Mouse (Mus musculus): ENCODE data around the gene Sema3b.

Gene Sema3b

DNA sequence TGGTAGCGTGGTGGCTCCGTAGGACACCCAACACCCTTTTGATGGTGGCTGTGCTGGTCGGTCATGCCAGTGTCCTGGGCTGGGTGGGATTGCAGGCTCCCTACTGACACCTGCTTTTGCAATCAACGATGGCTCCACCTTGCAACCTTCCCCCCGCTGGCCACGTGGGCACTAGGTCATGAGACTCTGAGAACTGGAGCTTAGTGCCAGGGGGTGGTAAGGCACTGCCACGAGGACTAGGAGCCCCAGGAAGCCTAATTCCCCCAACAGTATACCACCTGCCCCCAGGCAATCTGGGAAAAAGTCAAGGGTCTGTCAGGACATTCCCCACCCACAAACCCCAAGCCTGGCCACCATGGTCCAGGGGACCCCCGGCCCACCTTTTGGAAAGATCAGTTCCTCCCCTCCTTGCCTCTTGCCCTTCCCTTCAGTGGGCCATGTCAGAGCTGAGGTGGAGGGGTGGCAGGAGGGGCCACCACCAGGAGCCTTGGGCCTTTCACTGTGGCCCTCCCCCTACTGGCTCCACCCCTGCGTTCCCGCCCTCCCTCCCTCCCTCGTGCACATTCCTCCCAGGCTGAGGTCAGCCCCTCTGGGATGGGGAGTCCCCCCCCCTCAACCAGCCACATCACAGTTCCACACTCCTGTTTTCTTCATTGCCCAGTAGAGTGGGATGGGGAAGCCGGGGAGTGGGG is at the start of gene Sema3b:
Sema3b (minus strand) TSS at position 489 of the 692 bp plus-strand sequence.
- in situ Hi-C loops (cut with MboI; ENCODE audit: unreplicated experiment in 2 of 2) = loop anchor here (5.0 kb wide), 2 partner anchors 33 to 128 kb away; no protein-coding TSS in a partner anchor

GRCm38 (mm10) chr9:107658096-107658495 is 49.1 kb upstream of the Sema3b start:
- in situ Hi-C loops (cut with MboI; ENCODE audit: unreplicated experiment in 2 of 2) = loop anchor here in 1 of 2 experiments (25.0 kb wide), 1 partner anchor 296 kb away; no protein-coding TSS in a partner anchor

- in situ Hi-C loops (cut with MboI; ENCODE audit: unreplicated experiment in 2 of 2) = loop anchor here in 1 of 2 experiments (25.0 kb wide), 1 partner anchor 295 kb away; no protein-coding TSS in a partner anchor
Observed at GRCm38 (mm10) chr9:107657144-107657543, 48.1 kb upstream of the Sema3b start.

GRCm38 (mm10) chr9:107654585-107654984 is 45.6 kb upstream of the Sema3b start:
- in situ Hi-C loops (cut with MboI; ENCODE audit: unreplicated experiment in 2 of 2) = loop anchor here in 1 of 2 experiments (25.0 kb wide), 1 partner anchor 292 kb away; no protein-coding TSS in a partner anchor

GRCm38 (mm10) chr9:107653474-107653873 is 44.4 kb upstream of the Sema3b start:
- in situ Hi-C loops (cut with MboI; ENCODE audit: unreplicated experiment in 2 of 2) = loop anchor here in 1 of 2 experiments (25.0 kb wide), 1 partner anchor 291 kb away; no protein-coding TSS in a partner anchor

- in situ Hi-C loops (cut with MboI; ENCODE audit: unreplicated experiment in 2 of 2) = loop anchor here in 1 of 2 experiments (25.0 kb wide), 1 partner anchor 289 kb away; no protein-coding TSS in a partner anchor
Observed at GRCm38 (mm10) chr9:107650708-107651481, 41.9 kb upstream of the Sema3b start.

DNA sequence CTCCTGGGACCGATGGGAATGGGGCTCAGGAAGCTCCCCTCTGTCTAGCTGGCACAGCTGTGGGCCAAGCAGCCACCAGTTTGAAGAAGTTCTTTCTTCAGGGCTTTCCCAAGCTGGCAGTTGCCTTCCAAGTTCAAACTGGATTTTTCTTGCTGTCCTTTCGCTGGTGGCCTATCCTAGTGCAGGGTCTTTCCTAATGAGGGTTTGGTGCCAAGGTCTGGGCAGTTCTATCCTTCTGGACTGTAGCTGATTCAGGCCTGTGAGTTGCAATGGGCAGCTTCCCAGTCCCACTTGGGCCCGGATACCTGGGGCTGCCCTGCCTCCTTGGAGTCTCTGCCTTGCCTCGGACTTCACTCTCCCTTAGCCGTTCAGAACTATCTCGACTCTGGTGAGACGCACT is 41.2 kb upstream of the Sema3b start:
- in situ Hi-C loops (cut with MboI; ENCODE audit: unreplicated experiment in 2 of 2) = loop anchor here in 1 of 2 experiments (25.0 kb wide), 1 partner anchor 288 kb away; no protein-coding TSS in a partner anchor

DNA sequence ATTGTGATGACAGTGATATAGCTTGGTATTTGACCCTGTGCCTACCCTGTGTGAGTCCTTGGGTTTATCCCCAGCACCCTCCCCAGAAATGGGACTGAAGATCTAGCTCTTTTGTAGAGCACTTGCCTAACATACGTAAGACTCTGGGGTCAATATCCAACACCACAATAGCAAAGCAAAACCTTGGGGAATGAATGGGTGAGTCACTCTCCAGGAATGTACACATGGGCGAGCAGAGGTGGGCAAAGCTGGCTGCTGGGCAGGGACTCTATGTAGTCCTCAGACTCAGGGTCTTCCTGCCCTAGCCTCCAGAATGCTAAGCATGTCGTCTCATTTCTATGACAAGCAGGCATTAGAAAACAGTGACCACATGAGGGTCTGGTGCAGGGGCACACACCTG is 39.7 kb upstream of the Sema3b start:
- in situ Hi-C loops (cut with MboI; ENCODE audit: unreplicated experiment in 2 of 2) = loop anchor here in 1 of 2 experiments (5.0 to 25.0 kb wide), 2 partner anchors 89 to 414 kb away; partner anchors contain the start of gene Amigo3

- in situ Hi-C loops (cut with MboI; ENCODE audit: unreplicated experiment in 2 of 2) = loop anchor here in 1 of 2 experiments (5.0 to 25.0 kb wide), 2 partner anchors 90 to 415 kb away; partner anchors contain the start of gene Amigo3
Observed at GRCm38 (mm10) chr9:107646975-107647374, 37.9 kb upstream of the Sema3b start.

GRCm38 (mm10) chr9:107645577-107645976 is 36.5 kb upstream of the Sema3b start:
- in situ Hi-C loops (cut with MboI; ENCODE audit: unreplicated experiment in 2 of 2) = loop anchor here in 1 of 2 experiments (5.0 to 25.0 kb wide), 2 partner anchors 92 to 417 kb away; partner anchors contain the start of gene Amigo3

GRCm38 (mm10) chr9:107645153-107645510 is 36.1 kb upstream of the Sema3b start:
- in situ Hi-C loops (cut with MboI; ENCODE audit: unreplicated experiment in 2 of 2) = loop anchor here in 1 of 2 experiments (5.0 to 25.0 kb wide), 2 partner anchors 92 to 417 kb away; partner anchors contain the start of gene Amigo3

GRCm38 (mm10) chr9:107644495-107645152 is 35.6 kb upstream of the Sema3b start:
- in situ Hi-C loops (cut with MboI; ENCODE audit: unreplicated experiment in 2 of 2) = loop anchor here (5.0 to 25.0 kb wide), 4 partner anchors 33 to 418 kb away; partner anchors contain the start of genes Sema3b (in 2 of the 2), Amigo3 (in 1 of the 2) and Gnat1 (in 1 of the 2)

DNA sequence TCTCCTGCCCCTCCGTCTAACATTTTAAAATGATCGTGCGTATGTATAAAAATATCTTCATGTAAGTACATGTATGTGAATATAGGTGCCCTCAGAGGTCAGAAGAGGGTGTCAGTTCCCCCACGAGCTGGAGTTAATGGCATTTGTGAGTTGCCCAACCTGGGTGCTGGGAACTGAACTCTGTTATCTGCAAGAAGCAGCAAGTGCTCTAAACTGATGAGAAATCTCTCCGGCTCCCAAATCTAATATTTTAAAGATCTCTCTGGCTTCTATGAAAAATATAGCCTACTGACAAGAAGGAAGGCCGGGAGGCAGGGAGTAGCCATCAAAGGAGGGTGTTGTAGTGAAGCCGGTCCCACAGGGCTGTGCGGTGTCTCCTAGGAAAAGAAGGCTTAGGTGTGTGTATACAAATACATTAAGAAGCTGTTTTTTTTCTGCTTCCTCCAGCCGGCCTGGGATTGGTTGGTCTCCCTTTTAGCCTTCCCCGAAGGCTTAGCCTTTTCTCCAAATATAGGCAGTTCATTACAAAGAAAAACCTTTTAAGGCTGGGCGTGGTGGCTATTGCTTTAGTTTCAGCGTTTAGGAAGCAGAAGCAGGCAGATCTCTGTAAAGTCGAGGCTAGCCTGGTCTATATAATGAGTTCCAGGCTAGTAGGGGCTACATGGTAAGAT is 34.6 kb upstream of the Sema3b start:
- in situ Hi-C loops (cut with MboI; ENCODE audit: unreplicated experiment in 2 of 2) = loop anchor here (5.0 to 25.0 kb wide), 3 partner anchors 34 to 419 kb away; partner anchors contain the start of genes Sema3b (in 2 of the 2), Amigo3 (in 1 of the 2) and Gnat1 (in 1 of the 2)

DNA sequence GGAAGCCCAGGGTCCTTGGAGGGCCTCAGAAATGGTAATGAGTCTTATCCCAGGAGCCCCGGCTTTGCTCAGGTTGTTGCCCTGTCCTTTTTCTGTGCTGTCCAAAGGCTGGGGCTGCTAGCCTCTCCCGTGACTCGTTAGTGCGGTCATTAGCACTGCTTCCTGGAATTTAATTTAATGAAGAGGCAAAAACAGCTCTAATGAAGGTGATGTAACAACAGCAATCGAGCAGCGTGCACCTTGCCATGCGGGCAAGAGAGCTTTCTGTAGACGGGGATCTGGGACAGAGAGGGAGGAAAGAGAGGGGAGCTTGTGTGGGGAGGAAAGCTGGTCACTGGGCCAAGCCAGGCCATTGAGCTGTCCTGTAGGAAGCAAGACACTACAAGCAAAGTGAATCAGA is 32.6 kb upstream of the Sema3b start:
- in situ Hi-C loops (cut with MboI; ENCODE audit: unreplicated experiment in 2 of 2) = loop anchor here (5.0 to 25.0 kb wide), 3 partner anchors 34 to 421 kb away; partner anchors contain the start of genes Sema3b (in 2 of the 2), Amigo3 (in 1 of the 2) and Gnat1 (in 1 of the 2)

DNA sequence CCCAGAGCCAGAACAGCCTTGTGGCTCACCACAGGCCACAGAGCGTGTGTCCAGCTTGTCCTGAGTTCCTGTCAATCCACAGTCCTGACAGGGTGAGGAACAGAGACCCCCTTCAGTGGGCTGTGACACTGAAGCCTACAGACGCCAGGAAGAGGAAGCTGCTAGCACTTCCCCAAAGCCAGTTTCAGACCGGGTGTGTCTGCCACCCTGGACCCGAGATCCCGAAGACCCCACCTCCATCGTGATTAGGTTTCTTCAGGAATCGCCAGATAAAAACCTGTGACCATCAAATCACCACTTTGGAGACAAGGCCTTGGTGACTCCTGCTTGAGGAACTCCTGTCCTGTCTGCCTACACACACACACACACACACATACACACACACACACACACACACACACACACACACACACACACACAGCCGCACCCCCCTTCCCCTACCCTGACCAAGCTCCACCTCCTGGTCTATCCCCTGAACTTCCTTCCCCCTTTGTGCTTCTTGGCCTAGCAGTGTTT is 31.3 kb upstream of the Sema3b start:
- in situ Hi-C loops (cut with MboI; ENCODE audit: unreplicated experiment in 2 of 2) = loop anchor here (5.0 to 25.0 kb wide), 3 partner anchors 33 to 422 kb away; partner anchors contain the start of genes Sema3b (in 2 of the 2), Amigo3 (in 1 of the 2) and Gnat1 (in 1 of the 2)

- in situ Hi-C loops (cut with MboI; ENCODE audit: unreplicated experiment in 2 of 2) = loop anchor here in 1 of 2 experiments (25.0 kb wide), 1 partner anchor 425 kb away; the partner anchor contains the start of gene Amigo3
Observed at GRCm38 (mm10) chr9:107637070-107637469, 28.0 kb upstream of the Sema3b start.

DNA sequence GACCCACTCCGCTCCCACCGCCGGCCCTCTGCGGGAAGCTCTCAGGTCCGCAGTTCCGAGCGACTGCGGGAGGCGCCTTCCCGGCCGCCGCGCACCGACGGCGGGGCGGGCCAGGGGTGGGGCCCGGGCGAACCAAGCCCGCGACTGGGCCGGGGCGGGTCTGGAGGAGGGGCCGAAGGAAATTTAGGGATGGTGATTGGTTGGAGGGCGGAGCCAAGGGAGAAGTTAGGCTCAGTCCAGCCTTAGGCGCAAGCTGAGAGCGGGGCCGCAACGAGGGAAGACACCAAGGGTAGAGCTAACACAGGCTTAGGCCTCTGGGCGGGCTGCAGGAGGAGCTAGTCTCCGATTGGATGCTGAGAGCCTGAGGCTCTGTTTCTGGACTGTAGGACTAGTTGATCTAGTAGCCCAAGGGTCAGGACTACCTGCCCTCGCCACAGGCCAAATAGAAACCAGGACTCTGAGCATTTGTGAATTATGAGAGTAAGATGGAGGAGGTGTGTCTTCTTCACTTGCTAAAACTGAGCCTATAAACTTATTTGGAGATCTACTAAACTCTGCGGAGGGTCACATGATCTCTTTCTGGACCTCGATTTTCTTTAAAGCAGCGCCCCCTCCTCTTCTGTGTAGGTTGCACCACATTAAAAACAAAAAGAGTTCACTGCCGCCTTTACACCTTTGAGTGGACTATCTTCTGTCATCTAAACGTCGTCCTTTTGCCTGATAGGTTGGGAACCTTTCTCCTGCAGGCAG is 26.4 kb upstream of the Sema3b start, which contains the start of gene Gnai2:
Gnai2 (minus strand) TSS at position 89 of the 750 bp plus-strand sequence.
- in situ Hi-C loops (cut with MboI; ENCODE audit: unreplicated experiment in 2 of 2) = loop anchor here in 1 of 2 experiments (25.0 kb wide), 1 partner anchor 427 kb away; the partner anchor contains the start of gene Amigo3

Data from v-Abl transformed pro-B cells (cell line).